Mouse (Mus musculus): ENCODE measurements around the gene Fgd2.
"Not testable (repeated sequence)": the region's sequence is repeated elsewhere in the genome, so short reads cannot be mapped to it uniquely, and the experiment has no call there.

Gene Fgd2

GRCm38 (mm10) chr17:29337979-29338823 is 22.5 kb upstream of the Fgd2 start:
- DNase-seq = peak; percentile 49 to 77

- DNase-seq = no peak
These were observed 21.4 kb upstream of the Fgd2 start for GRCm38 (mm10) chr17:29339170-29339768.

- no peak for DNase-seq
These were observed 20.1 kb upstream of the Fgd2 start for GRCm38 (mm10) chr17:29340406-29341261.

GRCm38 (mm10) chr17:29341591-29342003 is 19.1 kb upstream of the Fgd2 start:
- peak; percentile 62 to 73 for DNase-seq

GRCm38 (mm10) chr17:29342010-29342910 is 18.5 kb upstream of the Fgd2 start:
- DNase-seq = no peak

- DNase-seq = no peak
These were observed 17.5 kb upstream of the Fgd2 start for GRCm38 (mm10) chr17:29343241-29343640.

- DNase-seq = no peak
These were observed 15.4 kb upstream of the Fgd2 start for GRCm38 (mm10) chr17:29345272-29345671.

- no peak for DNase-seq
These were observed 14.1 kb upstream of the Fgd2 start for GRCm38 (mm10) chr17:29346496-29347125.

- no peak for DNase-seq
These were observed 13.5 kb upstream of the Fgd2 start for GRCm38 (mm10) chr17:29347126-29347644.

- peak; percentile 99 to 100 for DNase-seq
These were observed 13.0 kb upstream of the Fgd2 start, which contains the start of gene Mtch1 for GRCm38 (mm10) chr17:29347645-29348256. Mtch1 (minus strand) TSS chr17:29347934.

GRCm38 (mm10) chr17:29348996-29349395 is 11.7 kb upstream of the Fgd2 start:
- no peak for DNase-seq

- not testable (repeated sequence) for DNase-seq
These were observed 9.7 kb upstream of the Fgd2 start for GRCm38 (mm10) chr17:29351056-29351455.

- no peak for DNase-seq
These were observed 5.3 kb upstream of the Fgd2 start for GRCm38 (mm10) chr17:29355461-29355840.

- no peak for DNase-seq
These were observed 4.8 kb upstream of the Fgd2 start for GRCm38 (mm10) chr17:29355841-29356478.

- no peak for DNase-seq
These were observed 4.2 kb upstream of the Fgd2 start for GRCm38 (mm10) chr17:29356479-29356856.

- DNase-seq = no peak
These were observed 3.8 kb upstream of the Fgd2 start for GRCm38 (mm10) chr17:29356882-29357281.

- no peak for DNase-seq
These were observed 1.8 kb upstream of the Fgd2 start for GRCm38 (mm10) chr17:29358928-29359327.

GRCm38 (mm10) chr17:29361982-29362691 is 1.4 kb downstream of the Fgd2 start:
- peak; percentile 44 to 55 for DNase-seq

GRCm38 (mm10) chr17:29363109-29363508 is 2.4 kb downstream of the Fgd2 start:
- DNase-seq = no peak

Data from thymus, postnatal 36 days (tissue).